Mouse (Mus musculus) erythroblast, adult 5-6 weeks (primary cell): ENCODE data around the gene Hpn. TPM values are rescaled to one million over a fixed set of nuclear protein-coding genes. Genes with fewer than 3 reads are reported as not detected.

ENCODE experiments used
- ATAC-seq: replicated peaks from 2 replicates; pipeline ENCODE4 v1.8.0; 2016; ENCODE audit warnings: moderate number of reproducible peaks, mild to moderate bottlenecking, moderate TSS enrichment, inconsistent platforms; ENCODE audit not compliant: poor library complexity, low FRiP score, severe bottlenecking
- total RNA-seq, 2 experiments: library from RNA; stranded (forward) in 1 of 2; stranded (reverse) in 1 of 2; fragments of 150-400 nt in 1 of 2; fragments of 200-764, 138-1000 nt in 1 of 2; gene quantifications; 2 replicates each; pipeline versions ENCODE4 v1.2.3 to v1.2.4; 2015 to 2017; ENCODE audit warnings: low replicate concordance in 2 of 2

Hpn gene
- total RNA-seq (2015; ENCODE audit: low replicate concordance): 4.0 and 10.0 TPM in 2 replicates
- 0.77 and 6.7 TPM in 2 replicates for total RNA-seq (2017; ENCODE audit: low replicate concordance)

GRCm38 (mm10) chr7:31115182-31115581 is at the start of gene Hpn:
Gene Hpn, minus strand, starts transcription at chr7:31115290.
- ATAC-seq: no peak

GRCm38 (mm10) chr7:31164748-31165147 is 49.7 kb upstream of the Hpn start:
- no peak for ATAC-seq

GRCm38 (mm10) chr7:31163666-31164577 is 48.8 kb upstream of the Hpn start:
- ATAC-seq: no peak

GRCm38 (mm10) chr7:31162324-31162723 is 47.2 kb upstream of the Hpn start:
- no peak for ATAC-seq

GRCm38 (mm10) chr7:31161831-31162230 is 46.7 kb upstream of the Hpn start:
- no peak for ATAC-seq

- ATAC-seq: no peak
Observed at GRCm38 (mm10) chr7:31161246-31161645, 46.2 kb upstream of the Hpn start.

GRCm38 (mm10) chr7:31160763-31161162 is 45.7 kb upstream of the Hpn start:
- ATAC-seq: no peak

- no peak for ATAC-seq
Observed at GRCm38 (mm10) chr7:31156034-31156928, 41.2 kb upstream of the Hpn start.

- ATAC-seq: no peak
Observed at GRCm38 (mm10) chr7:31155296-31156033, 40.4 kb upstream of the Hpn start, which contains the start of gene Gramd1a. Gene Gramd1a, minus strand, starts transcription at chr7:31155896.

GRCm38 (mm10) chr7:31153536-31154320 is 38.6 kb upstream of the Hpn start:
- no peak for ATAC-seq

GRCm38 (mm10) chr7:31151301-31152241 is 36.5 kb upstream of the Hpn start:
- no peak for ATAC-seq

- ATAC-seq: no peak
Observed at GRCm38 (mm10) chr7:31150566-31151300, 35.6 kb upstream of the Hpn start.

GRCm38 (mm10) chr7:31149751-31150565 is 34.9 kb upstream of the Hpn start:
- no peak for ATAC-seq

- ATAC-seq: no peak
Observed at GRCm38 (mm10) chr7:31149271-31149670, 34.2 kb upstream of the Hpn start.

GRCm38 (mm10) chr7:31148756-31149155 is 33.7 kb upstream of the Hpn start:
- ATAC-seq: peak; percentile 83

- ATAC-seq: no peak
Observed at GRCm38 (mm10) chr7:31148086-31148485, 33.0 kb upstream of the Hpn start.
